Mouse (Mus musculus): ENCODE measurements around the gene Kyat1. TPM values are rescaled to one million over a fixed set of nuclear protein-coding genes. Genes with fewer than 3 reads are reported as not detected.

Gene Kyat1
- polyA plus RNA-seq, 1 experiment from 2014 or later = 24.6 TPM

DNA sequence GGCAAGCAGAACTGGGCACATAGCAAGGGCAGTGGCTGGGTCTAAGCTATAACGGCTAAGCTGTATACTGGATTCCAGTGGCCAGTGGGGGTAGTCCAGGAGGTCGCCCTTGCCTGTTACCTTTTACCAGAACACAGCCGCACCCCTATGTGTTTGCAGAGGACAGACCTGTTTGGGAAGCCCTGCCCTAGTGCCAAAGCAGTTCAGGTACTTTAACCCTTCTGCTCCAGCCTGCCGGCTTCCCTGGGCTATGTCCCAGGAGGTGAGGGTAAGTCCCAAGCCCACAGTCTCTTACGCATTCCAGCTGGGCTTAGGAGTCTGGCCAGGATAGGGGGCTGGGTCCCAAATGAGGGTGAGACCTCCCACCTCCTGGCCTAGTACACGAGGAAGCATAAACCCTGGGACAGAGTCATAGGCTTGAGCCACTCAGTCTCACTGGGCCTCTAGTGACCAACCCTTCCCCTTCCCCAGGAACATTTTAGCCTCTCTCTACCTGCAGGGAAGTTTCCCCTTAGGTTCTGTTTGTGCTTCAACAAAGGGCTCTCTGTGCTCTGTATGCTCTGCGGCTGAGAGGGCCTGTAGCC lies 39.0 kb upstream of the Kyat1 start:
- H3K36me3 ChIP-seq (ENCODE audit: control insufficient read depth, insufficient read depth, low read length) = peaks cover 27% of the 10 kb centered on the region
- H3K4me1 ChIP-seq (ENCODE audit: control insufficient read depth, insufficient read depth, low read length) = peaks cover 23% of the 10 kb centered on the region
- H3K27ac ChIP-seq (ENCODE audit: low read length) = peak overlapping the region; percentile 42; the same call in 1 of the 2 replicates
- no peaks in the 10 kb centered on the region for H3K9me3 ChIP-seq (ENCODE audit: control insufficient read depth, low read length)
- ATAC-seq = peak; percentile 8; the same call in 1 of the 2 replicates
- H3K9ac ChIP-seq (ENCODE audit: low read depth, low read length) = 0 out of 2 replicates have a peak overlapping the region, but pooled peaks have one; percentile 21
- WGBS = 56% methylated on average over 7 of the region's 7 CpGs
- no peaks in the 10 kb centered on the region for H3K27me3 ChIP-seq (replicated peaks; ENCODE audit: control insufficient read depth, insufficient read depth, low read length)
- 0 out of 2 replicates have a peak overlapping the region, but pooled peaks have one; percentile 6 for H3K4me2 ChIP-seq (ENCODE audit: low read depth, low read length)
- H3K4me3 ChIP-seq (ENCODE audit: low read length) = no peak overlapping the region

DNA sequence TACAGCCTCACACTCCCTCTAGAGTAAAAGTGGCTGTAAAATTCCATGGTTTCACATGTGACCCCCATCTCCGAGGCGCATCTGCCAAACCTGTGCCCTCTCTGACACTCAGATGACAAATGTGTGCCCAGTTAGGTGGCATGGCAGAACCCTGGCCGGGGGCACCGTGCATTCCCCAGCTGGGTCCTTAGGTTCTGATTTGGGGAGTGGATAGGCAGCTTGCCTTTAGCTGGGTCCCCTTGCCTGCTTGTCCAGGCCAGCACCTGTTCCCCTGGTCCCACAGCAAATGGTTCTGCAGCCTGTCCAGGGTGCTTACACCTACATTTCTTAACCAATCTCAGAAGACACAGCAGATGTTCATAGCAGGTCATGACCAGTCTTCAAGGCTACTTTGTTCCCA lies 37.7 kb upstream of the Kyat1 start:
- peaks cover 24% of the 10 kb centered on the region for H3K36me3 ChIP-seq (ENCODE audit: control insufficient read depth, insufficient read depth, low read length)
- ATAC-seq = no peak
- no peak overlapping the region for H3K27ac ChIP-seq (ENCODE audit: low read length)

DNA sequence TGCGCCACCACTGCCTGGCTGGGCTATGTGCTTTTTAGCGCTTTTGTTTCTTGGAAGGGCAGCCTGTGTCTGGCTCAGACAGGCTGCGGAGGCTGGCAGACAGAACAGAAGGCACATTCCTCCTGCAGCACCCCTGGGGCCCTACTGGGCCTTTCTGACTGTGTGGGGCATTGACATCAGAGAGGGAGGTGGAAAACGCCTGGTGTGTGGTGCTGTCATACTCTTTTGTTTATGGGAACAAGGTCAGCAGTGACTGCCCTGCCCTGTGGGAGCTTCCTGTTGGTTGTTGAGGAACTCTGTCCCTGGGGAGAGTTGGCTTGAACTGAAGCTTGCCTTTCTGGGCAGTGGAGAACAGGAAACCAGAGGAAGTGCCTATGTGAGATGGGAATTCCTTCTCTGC lies 36.9 kb upstream of the Kyat1 start:
- H3K27ac ChIP-seq (ENCODE audit: low read length) = peak overlapping the region; percentile 42
- no peak overlapping the region for H3K4me3 ChIP-seq (ENCODE audit: low read length)
- 44% methylated on average over 4 of the region's 4 CpGs for WGBS
- no peak for ATAC-seq
- H3K4me2 ChIP-seq (ENCODE audit: low read depth, low read length) = no peak overlapping the region
- no peak overlapping the region for H3K9ac ChIP-seq (ENCODE audit: low read depth, low read length)
- H3K36me3 ChIP-seq (ENCODE audit: control insufficient read depth, insufficient read depth, low read length) = peaks cover 22% of the 10 kb centered on the region
- no peaks in the 10 kb centered on the region for H3K27me3 ChIP-seq (replicated peaks; ENCODE audit: control insufficient read depth, insufficient read depth, low read length)
- H3K9me3 ChIP-seq (ENCODE audit: control insufficient read depth, low read length) = no peaks in the 10 kb centered on the region
- H3K4me1 ChIP-seq (ENCODE audit: control insufficient read depth, insufficient read depth, low read length) = peaks cover 38% of the 10 kb centered on the region

More for the DNA sequence above, 37.7 kb upstream of the Kyat1 start:
- WGBS = 85% methylated on average over 4 of the region's 4 CpGs
- H3K4me2 ChIP-seq (ENCODE audit: low read depth, low read length) = no peak overlapping the region
- H3K9ac ChIP-seq (ENCODE audit: low read depth, low read length) = no peak overlapping the region
- H3K27me3 ChIP-seq (replicated peaks; ENCODE audit: control insufficient read depth, insufficient read depth, low read length) = no peaks in the 10 kb centered on the region
- H3K9me3 ChIP-seq (ENCODE audit: control insufficient read depth, low read length) = no peaks in the 10 kb centered on the region
- H3K4me1 ChIP-seq (ENCODE audit: control insufficient read depth, insufficient read depth, low read length) = peaks cover 36% of the 10 kb centered on the region
- no peak overlapping the region for H3K4me3 ChIP-seq (ENCODE audit: low read length)

DNA sequence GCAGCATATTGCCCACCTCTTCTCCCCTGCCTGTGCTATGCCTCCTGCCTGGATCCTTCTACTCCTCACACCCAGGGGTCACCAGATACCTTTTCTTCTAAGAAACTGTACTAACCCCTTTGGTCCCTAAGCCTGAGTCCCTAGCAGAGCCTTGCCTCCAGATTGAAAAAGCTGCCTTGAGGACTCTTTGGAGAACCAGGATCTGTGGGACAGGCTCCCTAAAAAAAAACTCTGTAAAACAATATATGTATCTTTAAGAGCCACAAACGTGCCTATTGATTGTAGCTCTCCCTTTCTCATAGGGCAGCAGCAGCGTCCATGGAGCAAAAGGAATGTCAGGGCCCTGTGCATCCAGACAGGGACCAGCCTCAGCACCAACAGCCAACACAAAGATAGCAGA lies 34.6 kb upstream of the Kyat1 start, which contains the start of gene Gm28035:
TSS of gene Gm28035 (plus strand) at position 301 of the 400 bp plus-strand sequence.
- Histone ChIP-seq H3K36me3 (ENCODE audit: control insufficient read depth, insufficient read depth, low read length) (peaks cover 20% of the 10 kb centered on the region), H3K4me1 (ENCODE audit: control insufficient read depth, insufficient read depth, low read length) (peaks cover 37% of the 10 kb centered on the region), H3K4me3 (ENCODE audit: low read length) (peak within 1 kb of the TSS; percentile 76; the same call in 1 of the 2 replicates), H3K27me3 (replicated peaks; ENCODE audit: control insufficient read depth, insufficient read depth, low read length) (no peaks in the 10 kb centered on the region), H3K9me3 (ENCODE audit: control insufficient read depth, low read length) (no peaks in the 10 kb centered on the region), H3K27ac (ENCODE audit: low read length) (peak within 1 kb of the TSS; percentile 91), H3K9ac (ENCODE audit: low read depth, low read length) (peak within 1 kb of the TSS; percentile 92; the same call in 1 of the 2 replicates), H3K4me2 (ENCODE audit: low read depth, low read length) (peak within 1 kb of the TSS; percentile 66)
- 69% methylated on average over 2 of the region's 2 CpGs for WGBS
- no peak for ATAC-seq

DNA sequence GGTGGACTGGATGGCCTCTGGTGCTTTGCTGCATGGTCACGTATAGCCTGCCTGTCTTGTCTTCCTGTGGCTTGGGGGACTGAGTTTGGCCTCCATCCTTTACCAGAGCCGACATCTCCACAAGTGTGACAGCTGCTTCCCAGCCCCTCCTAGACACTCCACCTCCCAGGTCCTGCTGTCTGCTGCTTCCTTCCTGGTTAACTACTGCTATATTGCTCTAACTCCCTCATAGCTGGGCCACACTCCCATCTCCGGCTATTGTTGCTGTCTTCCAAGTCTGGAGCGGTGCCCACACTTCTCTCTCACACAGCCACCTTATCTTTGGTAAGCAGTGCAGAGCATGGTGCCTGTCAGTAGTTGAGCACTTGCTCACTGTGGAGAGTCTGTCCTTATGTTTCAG lies 34.1 kb upstream of the Kyat1 start:
- H3K4me3 ChIP-seq (ENCODE audit: low read length) = no peak overlapping the region
- 59% methylated on average over 4 of the region's 4 CpGs for WGBS
- no peaks in the 10 kb centered on the region for H3K9me3 ChIP-seq (ENCODE audit: control insufficient read depth, low read length)
- peak overlapping the region; percentile 8; the same call in 1 of the 2 replicates for H3K9ac ChIP-seq (ENCODE audit: low read depth, low read length)
- no peaks in the 10 kb centered on the region for H3K27me3 ChIP-seq (replicated peaks; ENCODE audit: control insufficient read depth, insufficient read depth, low read length)
- H3K4me2 ChIP-seq (ENCODE audit: low read depth, low read length) = peak overlapping the region; percentile 66; the same call in 1 of the 2 replicates
- peak overlapping the region; percentile 91 for H3K27ac ChIP-seq (ENCODE audit: low read length)
- peaks cover 37% of the 10 kb centered on the region for H3K4me1 ChIP-seq (ENCODE audit: control insufficient read depth, insufficient read depth, low read length)
- no peak for ATAC-seq
- peaks cover 17% of the 10 kb centered on the region for H3K36me3 ChIP-seq (ENCODE audit: control insufficient read depth, insufficient read depth, low read length)

DNA sequence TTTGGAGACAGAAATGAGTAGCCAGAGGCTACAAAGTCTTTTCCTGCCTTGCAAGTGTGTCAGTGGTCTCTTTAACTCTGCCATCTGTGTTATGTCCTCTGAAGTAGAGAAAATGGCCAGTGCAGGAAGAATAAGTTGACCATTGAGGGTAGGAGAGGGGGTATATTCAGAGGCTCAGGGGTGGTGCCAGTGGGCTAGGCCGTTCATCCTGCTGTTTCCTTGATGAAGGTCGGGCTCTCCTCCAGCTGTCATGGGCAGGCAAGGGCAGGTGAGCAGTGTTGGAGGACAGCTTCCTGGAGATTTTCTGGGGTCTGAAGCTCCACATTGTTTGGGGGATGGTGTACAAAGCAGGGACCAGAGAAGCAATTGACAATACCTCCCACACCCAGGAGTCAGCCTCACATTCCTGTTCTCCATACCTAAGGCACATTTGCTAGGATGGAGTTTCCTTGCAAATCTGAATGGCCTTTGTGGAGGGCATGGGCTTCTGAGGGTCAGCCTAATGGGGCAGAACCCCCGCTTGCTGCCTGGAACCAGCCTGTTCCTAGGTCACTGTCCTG lies 33.3 kb upstream of the Kyat1 start:
- no peak for ATAC-seq
- peak overlapping the region; percentile 92 for H3K9ac ChIP-seq (ENCODE audit: low read depth, low read length)
- no peaks in the 10 kb centered on the region for H3K27me3 ChIP-seq (replicated peaks; ENCODE audit: control insufficient read depth, insufficient read depth, low read length)
- 60% methylated on average over 3 of the region's 3 CpGs for WGBS
- H3K27ac ChIP-seq (ENCODE audit: low read length) = peak overlapping the region; percentile 91
- peaks cover 31% of the 10 kb centered on the region for H3K4me1 ChIP-seq (ENCODE audit: control insufficient read depth, insufficient read depth, low read length)
- H3K4me3 ChIP-seq (ENCODE audit: low read length) = peak overlapping the region; percentile 76
- H3K4me2 ChIP-seq (ENCODE audit: low read depth, low read length) = peak overlapping the region; percentile 66
- no peaks in the 10 kb centered on the region for H3K9me3 ChIP-seq (ENCODE audit: control insufficient read depth, low read length)
- peaks cover 15% of the 10 kb centered on the region for H3K36me3 ChIP-seq (ENCODE audit: control insufficient read depth, insufficient read depth, low read length)

DNA sequence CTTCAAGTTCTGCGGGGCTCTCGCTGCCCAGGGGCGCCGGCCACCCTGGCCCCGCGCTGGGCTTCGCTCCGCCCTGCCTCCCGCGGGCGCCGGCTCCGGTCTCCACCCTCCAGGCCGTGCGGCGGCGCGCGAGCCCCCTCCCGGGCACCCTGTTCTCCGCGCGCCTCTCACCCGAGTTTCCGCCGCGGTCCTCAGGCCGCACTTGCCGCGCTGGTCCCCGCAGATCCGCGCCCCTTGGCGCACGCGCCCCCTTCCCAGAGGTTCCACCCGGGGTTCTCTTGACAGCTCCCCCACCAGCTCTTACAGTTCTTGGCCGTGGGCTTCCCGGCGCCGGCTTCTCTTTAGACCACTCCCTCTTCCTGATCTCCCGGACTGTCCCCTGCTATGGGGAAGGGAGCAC lies 32.2 kb upstream of the Kyat1 start:
- Histone ChIP-seq H3K27me3 (replicated peaks; ENCODE audit: control insufficient read depth, insufficient read depth, low read length) (no peaks in the 10 kb centered on the region), H3K9ac (ENCODE audit: low read depth, low read length) (peak overlapping the region; percentile 92), H3K36me3 (ENCODE audit: control insufficient read depth, insufficient read depth, low read length) (peaks cover 12% of the 10 kb centered on the region), H3K4me1 (ENCODE audit: control insufficient read depth, insufficient read depth, low read length) (peaks cover 28% of the 10 kb centered on the region), H3K4me3 (ENCODE audit: low read length) (peak overlapping the region; percentile 76), H3K27ac (ENCODE audit: low read length) (peak overlapping the region; percentile 91), H3K4me2 (ENCODE audit: low read depth, low read length) (peak overlapping the region; percentile 66), H3K9me3 (ENCODE audit: control insufficient read depth, low read length) (no peaks in the 10 kb centered on the region)
- 0% methylated on average over 33 of the region's 42 CpGs for WGBS
- peak; percentile 89 for ATAC-seq

DNA sequence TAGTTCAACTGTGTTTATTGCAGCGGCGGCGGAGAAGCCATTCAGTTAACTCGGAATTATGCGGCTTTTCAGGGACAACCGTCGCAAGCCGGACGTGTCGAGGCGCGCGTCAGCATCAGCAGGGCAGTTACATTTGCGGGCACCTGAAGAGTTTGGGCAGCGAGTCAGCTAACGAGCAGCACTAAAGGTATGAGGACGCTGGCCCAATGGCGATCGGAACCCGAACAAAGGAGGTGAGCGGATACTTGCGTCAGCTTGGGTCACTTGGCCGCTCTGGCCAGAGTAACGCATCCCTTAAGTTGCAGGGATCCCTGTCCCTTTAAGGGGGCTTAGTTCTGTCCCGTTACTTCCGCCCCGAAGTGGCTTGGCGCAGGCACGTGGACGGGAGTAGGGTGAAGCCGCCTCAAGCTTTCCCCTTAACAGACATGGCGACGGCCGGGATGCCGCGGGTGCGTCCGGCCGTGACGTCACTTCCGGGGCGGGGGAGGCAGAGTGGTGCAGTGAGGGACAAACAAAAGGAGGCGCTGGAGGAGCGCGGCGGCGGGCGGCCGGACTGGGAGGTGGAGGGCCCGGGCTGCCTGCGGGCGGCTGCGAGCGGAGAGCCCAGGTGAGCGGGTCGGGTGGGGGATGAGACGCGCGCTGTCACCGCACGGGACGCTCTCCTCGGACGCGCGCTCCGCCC lies 31.7 kb upstream of the Kyat1 start, which contains the start of gene Lrrc8a:
TSS of gene Lrrc8a (plus strand) at position 517 of the 682 bp plus-strand sequence.
- no peaks in the 10 kb centered on the region for H3K9me3 ChIP-seq (ENCODE audit: control insufficient read depth, low read length)
- peaks cover 28% of the 10 kb centered on the region for H3K4me1 ChIP-seq (ENCODE audit: control insufficient read depth, insufficient read depth, low read length)
- peak; percentile 94 for ATAC-seq
- H3K27me3 ChIP-seq (replicated peaks; ENCODE audit: control insufficient read depth, insufficient read depth, low read length) = no peaks in the 10 kb centered on the region
- H3K9ac ChIP-seq (ENCODE audit: low read depth, low read length) = peak within 1 kb of the TSS; percentile 92
- under 1% methylated on average over 54 of the region's 67 CpGs for WGBS
- H3K4me3 ChIP-seq (ENCODE audit: low read length) = peak within 1 kb of the TSS; percentile 76
- peak within 1 kb of the TSS; percentile 66 for H3K4me2 ChIP-seq (ENCODE audit: low read depth, low read length)
- peaks cover 12% of the 10 kb centered on the region for H3K36me3 ChIP-seq (ENCODE audit: control insufficient read depth, insufficient read depth, low read length)
- H3K27ac ChIP-seq (ENCODE audit: low read length) = peak within 1 kb of the TSS; percentile 91
